Mouse (Mus musculus): ENCODE results near the gene Olfr1093.

Gene Olfr1093

DNA sequence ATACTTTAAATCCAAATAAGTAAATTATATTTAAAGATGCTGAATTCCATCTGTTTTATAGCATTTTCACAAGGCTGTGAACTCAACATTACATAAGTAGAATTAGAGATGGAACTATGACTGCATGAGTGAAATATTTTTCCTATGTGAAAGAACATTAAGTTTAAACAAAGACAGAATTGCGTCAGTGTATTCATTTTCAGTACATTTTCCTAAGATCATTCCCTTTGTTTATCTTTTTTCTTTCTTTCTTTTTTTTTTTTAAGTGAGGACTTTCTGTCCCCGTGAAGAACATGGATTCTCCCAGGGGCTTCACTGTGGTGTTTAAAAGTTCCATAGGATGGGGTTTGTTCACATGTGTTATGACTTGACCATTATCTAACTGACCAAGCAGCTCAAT is at the start of gene Olfr1093:
Gene Olfr1093, plus strand, starts transcription at position 301 of the 400 bp plus-strand sequence.
- no peak for DNase-seq (ENCODE audit: low spot score)

GRCm38 (mm10) chr2:86733601-86734000 is 48.7 kb upstream of the Olfr1093 start, which contains the start of gene Olfr1089:
Gene Olfr1089, minus strand, starts transcription at chr2:86733701.
- no peak for DNase-seq (ENCODE audit: low spot score)

GRCm38 (mm10) chr2:86758893-86759292 is 23.4 kb upstream of the Olfr1093 start, which contains the start of gene Olfr1090:
Gene Olfr1090, minus strand, starts transcription at chr2:86758993.
- DNase-seq (ENCODE audit: low spot score): no peak

DNA sequence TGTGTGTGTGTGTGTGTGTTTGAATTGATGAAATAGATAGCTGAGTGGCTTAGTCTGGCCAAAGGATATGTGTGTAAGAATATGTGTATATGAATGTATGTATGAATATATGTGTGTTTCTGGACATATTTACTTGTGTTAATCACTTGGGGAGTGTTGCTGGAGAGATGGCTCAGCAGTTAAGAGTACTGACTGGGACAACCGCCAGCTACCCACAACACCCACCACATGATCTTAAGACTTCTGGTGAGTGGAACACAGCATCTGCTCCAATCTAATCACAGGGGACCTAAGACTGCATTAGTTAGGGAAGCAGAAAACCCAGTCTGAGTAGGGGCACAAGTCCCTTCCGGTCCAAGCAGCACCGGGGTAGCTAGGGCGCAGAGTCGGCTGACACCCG is 21.2 kb upstream of the Olfr1093 start:
- no peak for DNase-seq (ENCODE audit: low spot score)

DNA sequence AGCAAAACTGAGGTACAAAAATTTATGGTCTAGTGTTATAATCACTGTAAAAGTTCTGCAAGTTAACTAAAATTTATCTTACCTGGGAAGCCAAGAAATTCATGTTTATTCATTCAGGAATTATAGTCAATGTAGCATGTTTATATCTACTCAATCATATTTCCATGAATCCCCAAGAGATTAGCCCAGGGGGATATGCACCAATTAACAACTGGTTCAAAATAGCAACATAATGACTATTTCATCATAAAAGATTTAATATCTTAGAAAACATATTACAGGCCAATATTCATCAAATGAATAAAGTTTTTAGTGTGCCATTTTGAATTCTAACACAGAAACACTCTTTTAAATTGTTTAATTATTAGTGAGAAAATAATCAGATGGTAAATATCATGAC is 27.6 kb downstream of the Olfr1093 start, which contains the start of gene Olfr141:
Gene Olfr141, minus strand, starts transcription at position 101 of the 400 bp plus-strand sequence.
- DNase-seq (ENCODE audit: low spot score): no peak

- no peak for DNase-seq (ENCODE audit: low spot score)
Measured at GRCm38 (mm10) chr2:86824363-86824762, 42.1 kb downstream of the Olfr1093 start, which contains the start of gene Olfr1094. Gene Olfr1094, plus strand, starts transcription at chr2:86824663.

Data from T-cell, adult 2 months (primary cell).